Mouse (Mus musculus) erythroblast, adult 5-6 weeks (primary cell): ENCODE measurements at regions not wholly inside any gene's neighbourhood (a gene's known extent, or its start where the extent isn't known, plus 50 kb on each side); places are given as distances from the start of the nearest gene placed in this dataset.

Experiments
- ATAC-seq: replicated peaks from 2 replicates; pipeline ENCODE4 v1.8.0; 2016; ENCODE audit warnings: moderate number of reproducible peaks, mild to moderate bottlenecking, moderate TSS enrichment, inconsistent platforms; ENCODE audit not compliant: poor library complexity, low FRiP score, severe bottlenecking

DNA sequence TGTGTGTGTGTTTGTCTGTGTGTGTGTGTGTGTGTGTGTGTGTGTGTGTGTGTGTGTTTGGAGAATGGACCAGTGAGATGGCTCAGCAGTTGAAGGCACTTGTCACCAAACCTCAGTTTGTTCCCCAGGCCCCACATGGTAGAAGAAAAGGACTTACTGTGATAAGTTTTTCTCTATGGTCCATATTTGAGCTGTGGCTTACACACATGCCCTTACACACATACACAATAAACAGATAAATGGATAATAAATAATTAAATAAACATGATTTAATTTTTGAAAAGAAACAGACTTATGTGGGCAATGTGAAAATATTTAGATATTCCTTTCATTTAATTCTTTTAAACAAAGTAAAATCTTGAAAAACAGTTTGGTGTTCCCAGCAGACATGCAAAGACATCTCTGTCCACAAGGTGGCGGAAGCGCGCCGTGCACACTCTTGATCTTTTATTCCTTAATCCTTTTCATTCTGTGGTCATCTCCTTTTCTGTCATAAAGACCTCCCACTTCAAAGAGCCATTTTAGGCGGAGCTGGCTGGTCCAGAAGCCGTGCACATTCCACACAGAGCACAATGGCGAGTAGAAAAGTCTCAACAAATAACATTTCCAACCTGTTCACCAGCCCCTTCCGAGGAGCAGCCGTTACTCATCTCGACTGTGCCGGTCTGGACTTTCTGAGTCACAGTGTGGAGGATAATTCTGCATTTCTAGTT, 133.8 kb upstream of the Erbb4 start:
- no peak for ATAC-seq

DNA sequence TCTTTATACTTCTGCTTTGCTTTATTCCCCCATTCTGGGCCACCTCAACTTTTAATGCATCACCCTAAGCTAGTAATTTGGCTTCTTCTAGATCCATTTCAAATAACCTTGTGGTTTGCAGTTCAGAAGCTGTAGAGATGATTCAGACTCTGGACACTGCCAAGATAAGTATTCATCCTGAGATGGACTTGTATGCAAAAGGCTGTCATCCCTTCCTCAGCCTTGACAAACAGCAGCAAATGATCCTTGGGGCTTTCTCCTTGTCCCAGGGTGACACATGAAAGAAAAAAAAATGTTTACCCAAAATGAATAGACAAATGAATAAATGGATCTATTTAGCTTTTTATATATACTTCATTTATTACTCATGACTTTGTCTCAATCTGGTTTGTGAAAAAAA, 120.0 kb upstream of the Erbb4 start:
- no peak for ATAC-seq

DNA sequence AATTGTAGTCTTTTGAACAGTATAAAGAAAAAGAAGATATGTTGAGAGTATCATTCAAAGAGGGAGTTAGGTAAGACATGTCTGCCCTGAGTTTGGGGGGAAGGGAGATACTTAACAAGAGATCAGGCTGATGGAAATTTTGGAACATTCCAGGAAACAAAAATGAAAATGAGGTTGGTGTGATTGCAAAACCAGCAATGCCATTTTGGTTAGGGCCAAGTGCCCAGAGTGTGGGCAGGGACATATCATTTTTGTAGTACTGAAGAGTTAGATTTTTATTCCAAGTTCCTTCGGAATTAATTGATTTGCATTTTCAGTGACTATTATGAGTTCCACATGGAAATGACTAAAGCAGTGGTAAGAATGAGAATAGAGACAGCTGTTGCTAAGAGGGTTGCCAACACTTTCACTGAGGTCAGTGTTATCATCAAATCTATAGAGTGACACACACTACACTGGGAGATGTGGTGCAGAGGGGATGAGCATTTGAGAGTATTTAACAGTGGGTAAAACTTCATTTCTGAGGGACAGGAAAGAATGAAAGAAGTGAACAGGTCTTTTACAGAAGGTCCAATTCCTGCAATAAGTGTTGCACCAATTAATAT, 105.1 kb upstream of the Erbb4 start:
- ATAC-seq, result no peak

DNA sequence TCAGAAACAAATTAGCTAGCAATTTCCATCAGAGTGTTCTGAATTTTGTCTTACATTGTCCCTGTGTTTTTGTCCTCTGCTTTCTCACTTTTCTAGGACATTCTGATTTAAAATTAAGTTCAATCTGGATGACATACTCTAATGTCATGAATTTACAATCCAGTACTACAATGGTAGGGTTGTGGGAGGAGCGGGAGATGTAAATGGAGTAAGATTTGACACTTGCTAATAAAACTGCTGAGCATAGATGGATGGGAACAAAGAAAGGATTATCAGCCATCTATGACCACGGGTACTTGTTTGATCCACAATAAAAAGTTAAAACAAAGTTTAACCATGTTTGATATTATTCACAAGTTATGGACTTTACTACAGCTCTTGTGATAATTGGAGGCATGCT, 94.9 kb upstream of the Erbb4 start:
- ATAC-seq, result no peak

DNA sequence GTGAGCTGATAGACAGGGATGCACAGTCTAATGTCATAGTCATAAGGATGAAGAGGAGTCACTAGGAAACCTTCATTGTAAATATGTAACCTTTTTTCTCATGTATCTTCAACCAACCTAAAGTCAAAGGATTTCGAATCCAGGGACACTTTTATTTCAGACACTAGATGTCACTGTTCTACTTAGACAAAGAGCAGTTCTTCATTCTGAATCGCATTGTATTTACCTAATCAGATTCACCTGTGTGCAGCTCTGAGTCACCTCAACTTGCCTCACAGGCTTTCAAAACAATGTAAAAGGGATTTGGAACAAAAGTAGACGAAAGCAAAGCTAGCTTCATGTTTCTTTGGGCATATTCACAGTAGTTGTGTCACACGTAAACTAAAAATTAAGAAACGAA, 57.3 kb upstream of the Erbb4 start:
- no peak for ATAC-seq
